Mouse (Mus musculus) thymus, postnatal 36 days (tissue): Measurements from ENCODE around the gene Plscr3.

ENCODE experiments used
- DNase-seq, 2 experiments: peaks; one replicate each; pipeline ENCODE4 v3.0.0; 2022; ENCODE audit warnings: mixed read lengths in 2 of 2

The Plscr3 gene

DNA sequence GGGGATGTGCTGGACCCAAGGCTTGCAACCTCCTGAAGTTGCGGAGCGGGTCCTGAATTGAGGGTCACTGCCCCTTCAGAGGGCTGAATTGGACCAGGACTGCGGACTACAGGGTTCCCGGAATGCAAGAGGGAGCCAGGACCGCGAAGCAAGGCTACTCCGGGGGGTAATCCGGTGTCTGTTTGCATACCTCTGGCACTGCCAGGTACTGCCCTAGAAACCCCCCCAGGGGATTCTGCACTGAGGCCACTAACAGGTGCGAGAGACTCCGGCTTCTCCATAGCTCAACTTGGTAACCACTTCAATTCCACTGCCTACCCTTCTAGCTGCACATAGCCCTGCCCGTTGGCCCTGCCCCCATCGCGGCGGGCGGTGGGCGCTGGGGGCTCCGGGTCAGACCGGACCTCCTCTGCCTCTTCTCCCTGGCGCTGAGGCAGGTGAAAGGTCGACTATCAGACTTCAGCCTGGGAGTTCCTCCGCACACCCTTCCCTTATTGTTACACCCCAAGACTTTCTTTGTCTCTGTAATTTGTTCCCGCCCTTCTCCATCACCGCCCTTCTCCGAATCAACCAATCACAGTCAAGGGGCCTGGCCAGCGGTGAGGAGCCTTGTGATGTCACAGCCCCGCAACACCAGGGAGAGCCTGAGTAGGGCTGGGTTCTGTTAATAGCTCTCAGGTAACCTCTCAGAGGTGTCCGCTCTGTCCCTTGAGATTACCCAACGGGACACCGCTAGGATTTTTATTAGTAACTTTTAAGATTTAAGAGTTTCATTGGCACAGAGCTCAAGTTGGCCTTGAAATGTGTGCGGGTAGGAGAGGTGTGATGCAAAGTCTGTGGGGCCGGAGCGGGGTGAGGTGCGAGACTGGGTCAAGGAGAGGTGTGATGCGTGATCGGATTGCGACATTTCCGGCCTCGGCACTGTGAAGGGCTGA, 54.6 kb downstream of the Plscr3 start, which contains the start of the genes 2810408A11Rik and Neurl4:
Gene 2810408A11Rik (minus strand): TSS at position 517 of the 935 bp plus-strand sequence.
Gene Neurl4 (plus strand): TSS at position 602 of the 935 bp plus-strand sequence.
- peak; percentile 87 to 94 for DNase-seq

- DNase-seq = peak; percentile 92 to 97
These were observed 55.2 kb downstream of the Plscr3 start for GRCm38 (mm10) chr11:69901406-69901846.
